Comparison of ENCODE assay signal across 19 mouse cellular contexts in genomic region chr14:47361899-47362298, GRCm38 (mm10). TPM values are rescaled to one million over a fixed set of nuclear protein-coding genes. Genes with fewer than 3 reads are reported as not detected.
A peak's percentile ranks its signal among the peaks of the same experiment; 100 is the strongest.
DNase-seq lines count a peak whose midpoint lies in the region; ATAC-seq and TF ChIP-seq lines count a peak whose summit lies in the region.
"Had no signal": no experiment of that assay in that cellular context is flagged by ENCODE, and none has a peak within 500 bp of the region (broad histone marks: within the 10 kb centered on the region; RNA-seq: fewer than 3 reads in every experiment).

No protein-coding gene starts in this region.

- H3K4me1 ChIP-seq in lung, postnatal 0 days (ENCODE audit: insufficient read depth, low read depth, low read length): peaks cover 12% of the 10 kb centered on the region
- peaks cover 2% of the 10 kb centered on the region; the same call in 1 of the 2 replicates for H3K4me1 ChIP-seq in lung, adult 2 months (ENCODE audit: control insufficient read depth, insufficient read depth, low read length)
- H3K4me1 ChIP-seq in bone marrow, adult 2 months (ENCODE audit: control insufficient read depth, insufficient read depth, low read length): peaks cover 5% of the 10 kb centered on the region
- peaks cover 6% of the 10 kb centered on the region; the same call in 1 of the 2 replicates for H3K4me1 ChIP-seq in midbrain, embryonic 14.5 days (ENCODE audit: control insufficient read depth, insufficient read depth, low read length)

- no peak overlapping the region for H3K9ac ChIP-seq in lung, postnatal 0 days (replicated peaks; ENCODE audit: low read depth)
- H3K9ac ChIP-seq in midbrain, embryonic 14.5 days (replicated peaks; ENCODE audit: low read length): no peak overlapping the region
- H3K9ac ChIP-seq: forebrain, embryonic 12.5 days; heart, embryonic 12.5 days; hindbrain, embryonic 15.5 days; midbrain, embryonic 12.5 days had no signal

- H3K9me3 ChIP-seq in lung, postnatal 0 days (ENCODE audit: low read length): no peaks in the 10 kb centered on the region
- no peaks in the 10 kb centered on the region for H3K9me3 ChIP-seq in midbrain, embryonic 14.5 days (ENCODE audit: control insufficient read depth, low read length)
- H3K9me3 ChIP-seq: forebrain, embryonic 12.5 days; heart, embryonic 12.5 days; hindbrain, embryonic 15.5 days; midbrain, embryonic 12.5 days had no signal

- no peak overlapping the region for H3K27ac ChIP-seq in lung, postnatal 0 days (ENCODE audit: low read length)
- peak overlapping the region; percentile 68 for H3K27ac ChIP-seq in bone marrow, adult 2 months (ENCODE audit: control insufficient read depth, insufficient read depth, low read depth, low read length, poor library complexity)
- no peak overlapping the region for H3K27ac ChIP-seq in midbrain, embryonic 14.5 days (replicated peaks; ENCODE audit: low read depth, low read length)
- H3K27ac ChIP-seq: forebrain, embryonic 12.5 days; hindbrain, embryonic 15.5 days; midbrain, embryonic 12.5 days had no signal

- DNase-seq in lung, postnatal 0 days (ENCODE audit: low spot score): no peak
- DNase-seq in lung, adult 2 months: no peak
- DNase-seq in Muller cell, postnatal 12 days (ENCODE audit: inconsistent ontology term): peak; percentile 31
- DNase-seq in monocyte, adult 2 months (ENCODE audit: low read depth in 1 of 2, low spot score in 2 of 2): peak; percentile 24 to 40
- no peak for DNase-seq in cerebellum, postnatal 10 days
- no peak for DNase-seq in midbrain, embryonic 14.5 days
- DNase-seq in frontal cortex, adult 2 months (ENCODE audit: extremely low spot score in 1 of 2, low spot score in 1 of 2): no peak
- DNase-seq: cerebellum, postnatal 14 days; embryo, embryonic 11 days; gastrocnemius, postnatal 25 days; heart, postnatal 36 days; kidney, adult 18-20 months; kidney, postnatal 10 days; lung, postnatal 10 days had no signal

- no peak for TF ChIP-seq CTCF in lung, postnatal 0 days (IDR thresholded peaks at IDR 0.05)
- TF ChIP-seq CTCF in lung, adult 2 months (IDR thresholded peaks at IDR 0.05; ENCODE audit: insufficient read depth, low read length): no peak
- TF ChIP-seq CTCF in bone marrow, adult 2 months (IDR thresholded peaks at IDR 0.05; ENCODE audit: control insufficient read depth, insufficient read depth, low read length): no peak

- 59% methylated on average over 9 of the region's 9 CpGs for WGBS in lung, postnatal 0 days
- 53% methylated on average over 9 of the region's 9 CpGs for WGBS in lung, adult 2 months
- WGBS in bone marrow, adult 2 months: 61% methylated on average over 9 of the region's 9 CpGs
- WGBS in midbrain, embryonic 14.5 days: 93% methylated on average over 9 of the region's 9 CpGs

- TF ChIP-seq EP300 in lung, postnatal 0 days (IDR thresholded peaks at IDR 0.05): no peak

- no peak overlapping the region for H3K4me2 ChIP-seq in lung, postnatal 0 days (replicated peaks; ENCODE audit: low read depth, low read length)
- H3K4me2 ChIP-seq in midbrain, embryonic 14.5 days (ENCODE audit: low read length): no peak overlapping the region
- H3K4me2 ChIP-seq: forebrain, embryonic 12.5 days; heart, embryonic 12.5 days; hindbrain, embryonic 15.5 days; midbrain, embryonic 12.5 days had no signal

- 0 out of 2 replicates have a peak, but pooled peaks have one; percentile 16 for ATAC-seq in lung, postnatal 0 days
- no peak for ATAC-seq in midbrain, embryonic 14.5 days (ENCODE audit: low FRiP score, low TSS enrichment)

- no peaks in the 10 kb centered on the region for H3K27me3 ChIP-seq in lung, postnatal 0 days (replicated peaks; ENCODE audit: insufficient read depth, low read length)
- H3K27me3 ChIP-seq in midbrain, embryonic 14.5 days (ENCODE audit: control insufficient read depth, insufficient read depth, low read length): no peaks in the 10 kb centered on the region
- H3K27me3 ChIP-seq: forebrain, embryonic 12.5 days; heart, embryonic 12.5 days; hindbrain, embryonic 15.5 days had no signal

- H3K36me3 ChIP-seq in lung, postnatal 0 days (ENCODE audit: insufficient read depth, low read length): no peaks in the 10 kb centered on the region
- no peaks in the 10 kb centered on the region for H3K36me3 ChIP-seq in midbrain, embryonic 14.5 days (ENCODE audit: control insufficient read depth, insufficient read depth, low read length)
- H3K36me3 ChIP-seq: forebrain, embryonic 12.5 days; heart, embryonic 12.5 days; hindbrain, embryonic 15.5 days; midbrain, embryonic 12.5 days had no signal

- no peak overlapping the region for H3K4me3 ChIP-seq in lung, postnatal 0 days (ENCODE audit: low read depth, low read length)
- no peak overlapping the region for H3K4me3 ChIP-seq in lung, adult 2 months (replicated peaks; ENCODE audit: extremely low read depth, low read depth, low read length)
- no peak overlapping the region for H3K4me3 ChIP-seq in bone marrow, adult 2 months (replicated peaks; ENCODE audit: control insufficient read depth, low read depth, low read length)
- H3K4me3 ChIP-seq in midbrain, embryonic 14.5 days (replicated peaks; ENCODE audit: low read depth, low read length): no peak overlapping the region
- H3K4me3 ChIP-seq: forebrain, embryonic 12.5 days; heart, embryonic 12.5 days; hindbrain, embryonic 15.5 days; midbrain, embryonic 12.5 days had no signal

- no peak for TF ChIP-seq POLR2A in lung, adult 2 months (IDR thresholded peaks at IDR 0.05; ENCODE audit: borderline replicate concordance, extremely low read depth, low read depth, low read length)
- TF ChIP-seq POLR2A in bone marrow, adult 2 months (IDR thresholded peaks at IDR 0.05; ENCODE audit: borderline replicate concordance, control insufficient read depth, low read depth, low read length): no peak

RNA-seq across cellular contexts. Expression of gene Lgals3, which starts 5.7 kb away (rescaled TPM):
- 332 and 359 TPM in 2 replicates for polyA plus RNA-seq in lung, postnatal 0 days (2015; fragmentation: Nextera tagmentation; extraction: Ambion mirVana)
- polyA plus RNA-seq in lung, adult 2 months (2012; rRNA removed): 276 and 279 TPM in 2 replicates
- 66.3 and 147 TPM in 2 replicates for polyA plus RNA-seq in bone marrow, adult 2 months (2011; ENCODE audit: insufficient read depth, insufficient read length, low replicate concordance, missing spikeins)
- polyA plus RNA-seq in midbrain, embryonic 14.5 days (2014; fragmentation: Nextera tagmentation; extraction: Ambion mirVana): 3.3 and 8.4 TPM in 2 replicates
- polyA plus RNA-seq in frontal cortex, adult 2 months (2012; rRNA removed): 2.2 and 5.4 TPM in 2 replicates

RNA-seq across cellular contexts. Expression of gene Dlgap5, which starts 56.3 kb away (rescaled TPM):
- polyA plus RNA-seq in lung, postnatal 0 days (2015; fragmentation: Nextera tagmentation; extraction: Ambion mirVana): 2.0 and 2.3 TPM in 2 replicates
- 0.48 and 1.1 TPM in 2 replicates for polyA plus RNA-seq in lung, adult 2 months (2012; rRNA removed)
- polyA plus RNA-seq in bone marrow, adult 2 months (2011; ENCODE audit: insufficient read depth, insufficient read length, low replicate concordance, missing spikeins): 45.7 and 76.7 TPM in 2 replicates
- 5.2 and 12.6 TPM in 2 replicates for polyA plus RNA-seq in midbrain, embryonic 14.5 days (2014; fragmentation: Nextera tagmentation; extraction: Ambion mirVana)
- polyA plus RNA-seq in frontal cortex, adult 2 months (2012; rRNA removed): 0.61 and 0.76 TPM in 2 replicates

Comparison
In these comparisons a context has a peak if more than half of its experiments do, and no peak if none do; other contexts are left out.
1. DNase-seq: peak in Muller cell, postnatal 12 days (single experiment) and monocyte, adult 2 months (2 of 2); none in lung, postnatal 0 days (single experiment), lung, adult 2 months (single experiment), cerebellum, postnatal 10 days (0 of 2), midbrain, embryonic 14.5 days (single experiment) and frontal cortex, adult 2 months (0 of 2).